12 mouse cellular contexts compared by ENCODE assay signal in the genomic region with DNA sequence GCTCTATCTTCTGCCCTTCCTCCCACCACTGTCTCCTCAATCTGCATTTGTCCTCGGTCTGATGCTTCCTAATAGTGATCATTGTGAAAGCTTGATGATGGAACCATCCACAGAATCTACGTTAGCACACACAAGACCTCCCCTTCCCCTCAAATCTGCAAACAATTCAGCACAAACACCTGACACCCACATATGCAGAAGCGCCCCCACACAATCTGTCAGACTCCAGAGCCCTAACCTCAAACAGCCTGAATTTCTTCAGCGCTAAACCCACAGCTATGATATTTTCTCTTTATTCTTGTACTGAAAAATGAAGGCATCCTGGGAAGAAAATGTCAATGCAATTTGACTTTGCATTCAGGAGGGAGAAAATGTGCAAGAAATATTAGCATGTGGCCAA.
A peak's percentile ranks its signal among the peaks of the same experiment; 100 is the strongest.
DNase-seq lines count a peak whose midpoint lies in the region; ATAC-seq and TF ChIP-seq lines count a peak whose summit lies in the region.
"Had no signal": no experiment of that assay in that cellular context is flagged by ENCODE, and none has a peak within 500 bp of the region (broad histone marks: within the 10 kb centered on the region; RNA-seq: fewer than 3 reads in every experiment).

No protein-coding gene starts in this region.

- H3K9ac ChIP-seq in intestine, embryonic 16.5 days (ENCODE audit: low read depth, low read length), result no peak overlapping the region
- no peak overlapping the region for H3K9ac ChIP-seq in intestine, postnatal 0 days (ENCODE audit: low read depth, low read length)
- peak overlapping the region; percentile 28; the same call in 1 of the 2 replicates for H3K9ac ChIP-seq in midbrain, embryonic 13.5 days (replicated peaks)
- H3K9ac ChIP-seq: neural tube, embryonic 12.5 days had no signal

- H3K9me3 ChIP-seq in intestine, embryonic 16.5 days (ENCODE audit: control insufficient read depth, low read length), result no peaks in the 10 kb centered on the region
- no peaks in the 10 kb centered on the region for H3K9me3 ChIP-seq in intestine, postnatal 0 days (ENCODE audit: control insufficient read depth)
- H3K9me3 ChIP-seq in midbrain, embryonic 13.5 days, result no peaks in the 10 kb centered on the region
- H3K9me3 ChIP-seq: neural tube, embryonic 12.5 days had no signal

- no peak overlapping the region for H3K4me2 ChIP-seq in intestine, embryonic 16.5 days (ENCODE audit: low read depth, low read length)
- no peak overlapping the region for H3K4me2 ChIP-seq in intestine, postnatal 0 days (replicated peaks; ENCODE audit: low read depth)
- H3K4me2 ChIP-seq in midbrain, embryonic 13.5 days (replicated peaks), result no peak overlapping the region
- H3K4me2 ChIP-seq: neural tube, embryonic 12.5 days had no signal

- H3K27me3 ChIP-seq in intestine, embryonic 16.5 days (replicated peaks; ENCODE audit: control insufficient read depth, insufficient read depth, low read length), result no peaks in the 10 kb centered on the region
- H3K27me3 ChIP-seq in intestine, postnatal 0 days (replicated peaks; ENCODE audit: control insufficient read depth, insufficient read depth, low read length), result no peaks in the 10 kb centered on the region
- H3K27me3 ChIP-seq in midbrain, embryonic 13.5 days, result no peaks in the 10 kb centered on the region
- H3K27me3 ChIP-seq: neural tube, embryonic 12.5 days had no signal

- DNase-seq in frontal cortex, postnatal 36 days (ENCODE audit: low spot score in 2 of 2), result peak; percentile 69 to 78
- DNase-seq in layer of hippocampus, adult 2 months (ENCODE audit: low spot score in 2 of 2), result peak; percentile 58 to 69
- DNase-seq in adrenal gland, postnatal 4 days (ENCODE audit: low spot score in 2 of 2), result no peak
- DNase-seq in urinary bladder, postnatal 36 days (ENCODE audit: low spot score in 2 of 2), result no peak
- DNase-seq: cerebellum, postnatal 36 days; heart, adult 18-20 months; kidney, adult 2 months had no signal

- H3K36me3 ChIP-seq in intestine, embryonic 16.5 days (ENCODE audit: control insufficient read depth, insufficient read depth, low read length), result 0 out of 2 replicates have a peak, but pooled peaks cover 2% of the 10 kb centered on the region
- H3K36me3 ChIP-seq in intestine, postnatal 0 days (ENCODE audit: control insufficient read depth, insufficient read depth), result no peaks in the 10 kb centered on the region
- H3K36me3 ChIP-seq in midbrain, embryonic 13.5 days, result peaks cover 7% of the 10 kb centered on the region; the same call in 1 of the 2 replicates
- H3K36me3 ChIP-seq: neural tube, embryonic 12.5 days had no signal

- TF ChIP-seq CTCF in intestine, postnatal 0 days (IDR thresholded peaks at IDR 0.05; ENCODE audit: low read depth), result no peak
- no peak for TF ChIP-seq CTCF in layer of hippocampus, adult 2 months (conservative IDR thresholded peaks at IDR 0.05)

- no peak overlapping the region for H3K4me3 ChIP-seq in intestine, embryonic 16.5 days (ENCODE audit: low read length)
- no peak overlapping the region for H3K4me3 ChIP-seq in intestine, postnatal 0 days (ENCODE audit: low read depth, low read length)
- no peak overlapping the region for H3K4me3 ChIP-seq in layer of hippocampus, adult 2 months
- no peak overlapping the region for H3K4me3 ChIP-seq in midbrain, embryonic 13.5 days (replicated peaks)
- H3K4me3 ChIP-seq: neural tube, embryonic 12.5 days had no signal

- H3K27ac ChIP-seq in intestine, embryonic 16.5 days (ENCODE audit: low read length), result peak overlapping the region; percentile 41; the same call in 1 of the 2 replicates
- no peak overlapping the region for H3K27ac ChIP-seq in intestine, postnatal 0 days (ENCODE audit: low read depth, low read length)
- H3K27ac ChIP-seq in layer of hippocampus, adult 2 months, result peak overlapping the region; percentile 74
- peak overlapping the region; percentile 73 for H3K27ac ChIP-seq in midbrain, embryonic 13.5 days
- H3K27ac ChIP-seq: neural tube, embryonic 12.5 days had no signal

- no peak for ATAC-seq in intestine, embryonic 16.5 days
- ATAC-seq in intestine, postnatal 0 days, result no peak
- no peak for ATAC-seq in midbrain, embryonic 13.5 days
- ATAC-seq: lung, postnatal 0 days had no signal

- H3K4me1 ChIP-seq in intestine, embryonic 16.5 days (ENCODE audit: control insufficient read depth, insufficient read depth, low read length), result peaks cover 14% of the 10 kb centered on the region
- H3K4me1 ChIP-seq in intestine, postnatal 0 days (replicated peaks; ENCODE audit: control insufficient read depth, insufficient read depth, low read length), result no peaks in the 10 kb centered on the region; the same call in 1 of the 2 replicates
- H3K4me1 ChIP-seq in midbrain, embryonic 13.5 days (replicated peaks), result peaks cover 51% of the 10 kb centered on the region

- WGBS in intestine, embryonic 16.5 days, result 85% methylated on average over 4 of the region's 4 CpGs
- 91% methylated on average over 4 of the region's 4 CpGs for WGBS in intestine, postnatal 0 days
- 76% methylated on average over 4 of the region's 4 CpGs for WGBS in midbrain, embryonic 13.5 days

Comparison
In these comparisons a context has a peak if more than half of its experiments do, and no peak if none do; other contexts are left out.
1. DNase-seq: peak in frontal cortex, postnatal 36 days (2 of 2) and layer of hippocampus, adult 2 months (2 of 2); none in adrenal gland, postnatal 4 days (0 of 2) and urinary bladder, postnatal 36 days (0 of 2).